18 mouse cellular contexts compared by ENCODE assay signal in genomic region chr7:117395511-117395910, GRCm38 (mm10). TPM values are rescaled to one million over a fixed set of nuclear protein-coding genes. Genes with fewer than 3 reads are reported as not detected.
"Had no signal": no experiment of that assay in that cellular context is flagged by ENCODE, and none has a peak within 500 bp of the region (broad histone marks: within the 10 kb centered on the region; RNA-seq: fewer than 3 reads in every experiment).

No protein-coding gene starts in this region.

- H3K27me3 ChIP-seq: midbrain, embryonic 13.5 days; neural tube, embryonic 13.5 days; neural tube, embryonic 15.5 days had no signal

- H3K9me3 ChIP-seq: midbrain, embryonic 10.5 days; neural tube, embryonic 13.5 days; neural tube, embryonic 15.5 days had no signal

- H3K36me3 ChIP-seq: midbrain, embryonic 13.5 days; neural tube, embryonic 13.5 days; neural tube, embryonic 15.5 days had no signal

- ATAC-seq: midbrain, embryonic 13.5 days; midbrain, embryonic 16.5 days had no signal

- DNase-seq: lung, adult 18-20 months; lung, embryonic 14.5 days; lung, postnatal 10 days; lung, postnatal 4 days; retina, postnatal 1 day; right cerebral cortex, adult 18-20 months; right cerebral cortex, postnatal 25 days; right cerebral cortex, postnatal 4 days; spleen, adult 18-20 months; thymus, adult 18-20 months; thymus, postnatal 14 days; thymus, postnatal 36 days had no signal

- H3K27ac ChIP-seq: midbrain, embryonic 10.5 days; midbrain, embryonic 13.5 days; neural tube, embryonic 13.5 days; neural tube, embryonic 15.5 days had no signal

- H3K9ac ChIP-seq: lung, embryonic 14.5 days; midbrain, embryonic 13.5 days; neural tube, embryonic 13.5 days; neural tube, embryonic 15.5 days had no signal

- H3K4me2 ChIP-seq: lung, embryonic 14.5 days; midbrain, embryonic 13.5 days; neural tube, embryonic 13.5 days; neural tube, embryonic 15.5 days had no signal

- H3K4me3 ChIP-seq: midbrain, embryonic 10.5 days; midbrain, embryonic 13.5 days; myocyte; neural tube, embryonic 13.5 days; neural tube, embryonic 15.5 days had no signal

RNA-seq across cellular contexts. Expression of gene Xylt1, which starts 14.7 kb away (rescaled TPM):
- polyA plus RNA-seq: myocyte had no signal
